Mouse (Mus musculus) forebrain, embryonic 14.5 days (tissue): ENCODE results near the gene Heg1. TPM values are rescaled to one million over a fixed set of nuclear protein-coding genes. Genes with fewer than 3 reads are reported as not detected.

Experiments
- ATAC-seq: fragments of 200-750 bp; cut with Nextera tagmentation; 2 replicates; pipeline ENCODE4 v1.8.0; 2017; ENCODE audit warnings: mild to moderate bottlenecking, moderate library complexity
- DNase-seq: peaks from one replicate; pipeline ENCODE4 v3.0.0-alpha.2; 2015; ENCODE audit warnings: low spot score
- H3K27ac ChIP-seq: fragments of 300-500 bp; sonication (generic); 2 replicates; pipeline ENCODE4 v1.5.1; 2014; ENCODE audit warnings: low read depth, mild to moderate bottlenecking, control low read depth, low read length, moderate library complexity
- H3K27me3 ChIP-seq: fragments of 300-500 bp; sonication (generic); replicated peaks from 2 replicates; pipeline ENCODE4 v1.6.1; 2014; ENCODE audit warnings: low read length, control low read depth, mixed read lengths; ENCODE audit not compliant: control insufficient read depth, insufficient read depth
- H3K36me3 ChIP-seq: fragments of 300-500 bp; sonication (generic); 2 replicates; pipeline ENCODE4 v1.6.1; 2014; ENCODE audit warnings: low read length, control low read depth; ENCODE audit not compliant: control insufficient read depth, insufficient read depth
- H3K4me1 ChIP-seq: fragments of 300-500 bp; sonication (generic); 2 replicates; pipeline ENCODE4 v1.6.1; 2014; ENCODE audit warnings: antibody characterized with exemption, low read length, control low read depth; ENCODE audit not compliant: control insufficient read depth, insufficient read depth
- H3K4me2 ChIP-seq: fragments of 300-500 bp; sonication (generic); 2 replicates; pipeline ENCODE4 v1.6.1; 2014; ENCODE audit warnings: mild to moderate bottlenecking, control low read depth, low read length
- H3K4me3 ChIP-seq: fragments of 300-500 bp; sonication (generic); 2 replicates; pipeline ENCODE4 v1.5.1; 2014; ENCODE audit warnings: low read depth, low read length, control low read depth
- H3K9ac ChIP-seq: fragments of 300-500 bp; sonication (generic); 2 replicates; pipeline ENCODE4 v1.6.1; 2014; ENCODE audit warnings: mild to moderate bottlenecking, low read length, control low read depth, moderate library complexity
- H3K9me3 ChIP-seq: fragments of 300-500 bp; sonication (generic); replicated peaks from 2 replicates; pipeline ENCODE4 v1.6.1; 2016; ENCODE audit warnings: low read length, control low read depth, mixed read lengths; ENCODE audit not compliant: control insufficient read depth
- WGBS: fragments of 180-500 bp; shearing (Covaris S2); extraction: QIAGEN DNeasy Blood & Tissue Kit; methylation state at CpG from one replicate; pipeline ENCODE4 v1.1.7; 2014; 5-methylcytosine and 5-hydroxymethylcytosine counted together
- polyA plus RNA-seq: library from polyadenylated mRNA; unstranded; fragments of >200 nt; fragmentation: Nextera tagmentation; extraction: Ambion mirVana; gene quantifications from 2 replicates; pipeline ENCODE4 v1.2.1, GENCODE M21; 2014

Heg1 gene
- polyA plus RNA-seq, 1 experiment from 2014 or later = 15.0 TPM

- WGBS = 55% methylated on average over 13 of the region's 13 CpGs
- Histone ChIP-seq H3K4me3 (no peak overlapping the region), H3K4me2 (no peak overlapping the region), H3K4me1 (peaks cover 28% of the 10 kb centered on the region), H3K27ac (peak overlapping the region; percentile 80), H3K27me3 (no peaks in the 10 kb centered on the region), H3K36me3 (0 out of 2 replicates have a peak, but pooled peaks cover 3% of the 10 kb centered on the region), H3K9me3 (no peaks in the 10 kb centered on the region), H3K9ac (peak overlapping the region; percentile 29; the same call in 1 of the 2 replicates)
- ATAC-seq = peak; percentile 67
- peak; percentile 75 for DNase-seq
These were observed 12.8 kb downstream of the Heg1 start for GRCm38 (mm10) chr16:33696811-33697575.

GRCm38 (mm10) chr16:33697576-33698276 is 13.6 kb downstream of the Heg1 start:
- Histone ChIP-seq H3K27me3 (no peaks in the 10 kb centered on the region), H3K4me2 (no peak overlapping the region), H3K9ac (peak overlapping the region; percentile 29; the same call in 1 of the 2 replicates), H3K9me3 (no peaks in the 10 kb centered on the region), H3K4me3 (no peak overlapping the region), H3K27ac (peak overlapping the region; percentile 80), H3K36me3 (0 out of 2 replicates have a peak, but pooled peaks cover 3% of the 10 kb centered on the region), H3K4me1 (peaks cover 28% of the 10 kb centered on the region)
- DNase-seq = no peak
- no peak for ATAC-seq
- 43% methylated on average over 9 of the region's 9 CpGs for WGBS

DNA sequence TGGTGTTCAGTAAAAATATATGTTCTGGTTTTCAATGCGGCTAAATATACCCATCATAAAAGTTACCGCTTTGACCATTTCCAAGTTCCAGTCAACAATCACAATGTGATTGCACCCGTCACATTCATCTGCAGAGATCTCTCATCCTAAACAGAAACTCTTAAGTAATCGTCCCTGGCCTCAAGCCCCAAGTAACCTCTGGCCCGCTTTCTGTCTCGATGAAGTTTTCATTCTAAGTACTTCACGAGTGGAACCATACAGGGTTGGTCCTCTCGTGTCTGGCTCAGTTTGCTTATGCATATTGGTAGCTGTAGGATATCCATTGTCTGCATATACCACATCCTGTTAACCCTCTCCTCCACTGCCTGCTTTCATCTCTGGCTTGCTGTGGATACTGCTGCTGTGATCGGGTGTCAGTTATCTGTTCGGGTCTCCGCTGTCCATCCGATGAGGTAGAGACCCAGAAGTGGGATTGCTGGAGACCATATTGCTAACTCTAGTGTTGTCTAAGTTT is 14.2 kb downstream of the Heg1 start:
- peaks cover 25% of the 10 kb centered on the region for H3K4me1 ChIP-seq

DNA sequence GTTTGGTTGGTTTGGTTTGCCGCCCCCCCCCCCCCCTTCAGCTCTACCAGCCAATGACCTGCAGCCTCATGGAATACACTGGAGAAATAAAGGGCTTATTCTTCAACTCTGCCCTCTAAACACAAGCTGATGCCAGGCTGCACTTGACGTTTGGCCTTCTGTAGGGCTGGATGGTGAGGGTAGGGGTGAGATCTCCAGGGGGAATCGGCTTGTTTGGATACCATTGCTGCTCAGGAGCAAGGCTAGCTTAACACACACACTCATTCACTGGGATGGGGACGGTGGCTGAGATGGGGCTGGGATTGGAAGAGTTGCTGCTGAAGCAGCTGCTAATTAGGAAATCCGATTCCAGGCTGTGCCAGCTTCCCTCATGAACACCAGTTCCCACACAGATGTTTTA is 16.4 kb downstream of the Heg1 start:
- Histone ChIP-seq H3K4me1 (peaks cover 30% of the 10 kb centered on the region), H3K36me3 (0 out of 2 replicates have a peak, but pooled peaks cover 6% of the 10 kb centered on the region), H3K27ac (0 out of 2 replicates have a peak overlapping the region, but pooled peaks have one; percentile 33), H3K9ac (no peak overlapping the region), H3K9me3 (no peaks in the 10 kb centered on the region), H3K4me3 (no peak overlapping the region), H3K4me2 (no peak overlapping the region), H3K27me3 (no peaks in the 10 kb centered on the region)
- ATAC-seq (no peak), DNase-seq (no peak)
- WGBS = 57% methylated on average over 5 of the region's 5 CpGs

More for the DNA sequence above, 14.2 kb downstream of the Heg1 start:
- no peak overlapping the region for H3K4me3 ChIP-seq
- H3K27ac ChIP-seq = peak overlapping the region; percentile 80; the same call in 1 of the 2 replicates
- no peak overlapping the region for H3K4me2 ChIP-seq
- H3K27me3 ChIP-seq = no peaks in the 10 kb centered on the region
- 80% methylated on average over 12 of the region's 12 CpGs for WGBS
- no peak for DNase-seq
- H3K36me3 ChIP-seq = 0 out of 2 replicates have a peak, but pooled peaks cover 3% of the 10 kb centered on the region
- no peaks in the 10 kb centered on the region for H3K9me3 ChIP-seq
- no peak overlapping the region for H3K9ac ChIP-seq
- ATAC-seq = no peak

DNA sequence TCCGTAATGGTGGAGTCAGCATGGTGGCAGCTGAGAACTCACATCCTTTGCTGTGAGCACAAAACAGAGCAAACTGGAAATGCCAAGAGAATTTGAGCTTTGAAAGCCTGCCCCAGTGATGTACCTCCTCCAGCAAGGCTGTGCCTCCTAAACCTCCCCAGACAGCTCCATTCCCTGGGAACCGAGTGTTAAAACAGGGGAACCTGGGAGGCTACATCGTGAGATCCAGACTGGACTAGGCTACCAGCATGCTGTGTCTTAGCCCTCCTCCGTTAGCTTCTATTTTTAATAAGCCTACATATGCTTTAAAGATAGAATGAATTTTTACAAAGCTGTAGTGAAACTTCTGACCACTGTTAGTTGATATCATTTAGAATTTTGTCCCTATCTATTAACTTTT is 17.7 kb downstream of the Heg1 start:
- H3K4me1 ChIP-seq = peaks cover 25% of the 10 kb centered on the region
- no peak for ATAC-seq
- H3K36me3 ChIP-seq = 0 out of 2 replicates have a peak, but pooled peaks cover 8% of the 10 kb centered on the region
- no peaks in the 10 kb centered on the region for H3K9me3 ChIP-seq
- H3K4me3 ChIP-seq = no peak overlapping the region
- no peak overlapping the region for H3K27ac ChIP-seq
- 91% methylated on average over 4 of the region's 4 CpGs for WGBS
- no peak overlapping the region for H3K4me2 ChIP-seq
- no peaks in the 10 kb centered on the region for H3K27me3 ChIP-seq
- DNase-seq = no peak
- H3K9ac ChIP-seq = no peak overlapping the region

DNA sequence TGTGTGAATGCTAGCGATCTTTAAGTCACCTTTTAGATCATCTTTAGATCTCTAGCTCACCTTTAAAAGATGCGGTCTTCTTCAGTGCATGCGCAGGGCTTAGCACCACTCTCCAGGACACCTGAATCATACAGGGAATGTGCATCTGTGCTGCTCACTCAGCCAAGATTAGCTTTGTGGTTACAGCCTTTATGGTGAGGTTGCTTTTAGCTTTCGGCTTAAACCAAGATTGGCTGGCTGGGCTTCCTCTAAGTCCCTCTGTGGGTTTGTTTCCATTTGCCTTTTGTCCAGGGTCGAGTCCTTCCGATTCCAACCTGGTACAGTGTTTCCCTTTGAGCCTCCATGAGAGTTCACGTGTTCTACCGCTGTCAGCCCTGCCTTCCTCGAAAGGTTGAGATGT is 20.1 kb downstream of the Heg1 start:
- no peak overlapping the region for H3K4me2 ChIP-seq
- no peaks in the 10 kb centered on the region for H3K27me3 ChIP-seq
- H3K36me3 ChIP-seq = peaks cover 13% of the 10 kb centered on the region; the same call in 1 of the 2 replicates
- DNase-seq (no peak), ATAC-seq (no peak)
- no peak overlapping the region for H3K27ac ChIP-seq
- no peak overlapping the region for H3K4me3 ChIP-seq
- peaks cover 12% of the 10 kb centered on the region; the same call in 1 of the 2 replicates for H3K4me1 ChIP-seq
- H3K9ac ChIP-seq = no peak overlapping the region
- no peaks in the 10 kb centered on the region for H3K9me3 ChIP-seq
- 73% methylated on average over 9 of the region's 9 CpGs for WGBS

- WGBS = 34% methylated on average over 6 of the region's 6 CpGs
These were observed 21.1 kb downstream of the Heg1 start for GRCm38 (mm10) chr16:33705258-33705657.

DNA sequence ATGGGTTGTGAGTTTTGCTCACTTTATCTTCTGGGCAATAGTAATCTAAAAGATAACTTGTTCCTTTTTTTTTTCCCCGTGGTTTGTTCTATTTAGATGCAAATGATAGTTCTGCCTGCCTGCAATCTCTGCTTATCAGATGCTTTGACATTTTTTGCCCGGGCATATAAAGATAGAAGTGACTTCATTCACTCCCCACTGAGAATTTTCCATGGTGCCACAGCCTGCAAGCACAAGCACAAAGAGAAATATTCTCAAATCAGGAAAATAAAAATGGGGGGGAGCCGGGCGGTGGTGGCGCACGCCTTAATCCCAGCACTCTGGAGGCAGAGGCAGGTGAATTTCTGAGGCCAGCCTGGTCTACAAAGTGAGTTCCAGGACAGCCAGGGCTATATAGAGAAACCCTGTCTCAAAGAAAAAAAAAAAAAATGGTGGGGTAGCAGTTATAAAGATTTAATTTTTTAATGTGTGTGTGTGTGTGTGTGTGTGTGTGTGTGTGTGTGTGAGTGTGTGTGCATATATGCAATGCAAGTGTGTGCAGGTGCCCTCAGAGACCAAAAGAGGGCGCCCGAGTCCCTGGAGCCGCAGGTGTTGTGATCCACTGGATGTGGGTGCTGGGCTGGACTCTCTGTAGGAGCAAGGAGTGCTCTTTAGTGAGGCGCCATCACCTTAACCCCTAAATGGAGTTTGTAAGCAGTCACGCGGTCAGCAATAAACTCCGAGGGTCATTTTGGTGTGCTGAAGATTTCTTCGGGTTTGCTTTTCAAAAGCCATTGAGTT is 22.1 kb downstream of the Heg1 start:
- Histone ChIP-seq H3K9me3 (no peaks in the 10 kb centered on the region), H3K36me3 (peaks cover 22% of the 10 kb centered on the region; the same call in 1 of the 2 replicates), H3K27me3 (no peaks in the 10 kb centered on the region), H3K4me3 (no peak overlapping the region), H3K27ac (no peak overlapping the region), H3K4me2 (no peak overlapping the region), H3K9ac (no peak overlapping the region), H3K4me1 (peaks cover 10% of the 10 kb centered on the region)
- 93% methylated on average over 14 of the region's 14 CpGs for WGBS
- no peak for ATAC-seq
- no peak for DNase-seq

More at GRCm38 (mm10) chr16:33705258-33705657, 21.1 kb downstream of the Heg1 start:
- Histone ChIP-seq H3K27me3 (no peaks in the 10 kb centered on the region), H3K4me3 (no peak overlapping the region), H3K36me3 (peaks cover 15% of the 10 kb centered on the region; the same call in 1 of the 2 replicates), H3K4me1 (peaks cover 12% of the 10 kb centered on the region), H3K9me3 (no peaks in the 10 kb centered on the region), H3K9ac (no peak overlapping the region), H3K27ac (no peak overlapping the region), H3K4me2 (no peak overlapping the region)
- ATAC-seq (no peak), DNase-seq (no peak)
